Mouse (Mus musculus): ENCODE measurements around the gene Zbtb24.

DNA sequence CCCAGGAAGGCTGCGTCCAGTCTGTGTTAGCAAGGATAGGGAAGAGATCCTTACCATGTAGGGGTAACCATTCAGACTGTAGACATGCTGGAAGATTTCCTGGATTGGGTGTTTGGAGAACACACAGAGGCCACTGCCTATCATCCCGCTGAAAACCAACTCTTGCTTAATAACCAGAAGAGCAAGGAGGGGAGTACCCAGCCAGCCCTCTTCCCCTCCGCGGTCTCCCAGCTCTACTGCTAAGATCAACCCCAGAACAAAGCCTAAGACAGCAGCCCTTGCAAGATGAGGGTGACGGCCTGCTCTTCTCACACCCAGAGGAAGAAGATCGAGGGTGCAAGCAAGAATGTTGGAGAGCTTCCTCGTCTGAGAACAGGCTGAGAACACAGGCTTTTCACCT lies 38.7 kb downstream of the Zbtb24 start:
- TF ChIP-seq ZC3H11A (IDR thresholded peaks at IDR 0.05; ENCODE audit: borderline replicate concordance, low read depth, low read length) (no peak), MAFK (IDR thresholded peaks at IDR 0.05; ENCODE audit: insufficient read depth, low read depth, low read length) (no peak), CHD2 (IDR thresholded peaks at IDR 0.05; ENCODE audit: low read depth, low read length) (no peak), ZNF384 (IDR thresholded peaks at IDR 0.05; ENCODE audit: low read depth, low read length) (no peak), HCFC1 (IDR thresholded peaks at IDR 0.05; ENCODE audit: borderline replicate concordance, insufficient read depth, low read length) (no peak)
